Mouse (Mus musculus) stomach, embryonic 15.5 days (tissue): ENCODE data around the gene Epb41l4b. TPM values are rescaled to one million over a fixed set of nuclear protein-coding genes. Genes with fewer than 3 reads are reported as not detected.
A peak's percentile ranks its signal among the peaks of the same experiment; 100 is the strongest.

Source experiments
- ATAC-seq: fragments of 200-750 bp; cut with Nextera tagmentation; 2 replicates; pipeline ENCODE4 v1.8.0; 2017; ENCODE audit warnings: low read depth, moderate number of reproducible peaks, moderate TSS enrichment; ENCODE audit not compliant: insufficient read depth, low FRiP score
- H3K27ac ChIP-seq: fragments of 300-500 bp; sonication (generic); 2 replicates; pipeline ENCODE4 v1.5.1; 2015; ENCODE audit warnings: mild to moderate bottlenecking, inconsistent platforms
- H3K27me3 ChIP-seq: fragments of 300-500 bp; sonication (generic); replicated peaks from 2 replicates; pipeline ENCODE4 v1.6.1; 2015; ENCODE audit warnings: inconsistent platforms
- H3K36me3 ChIP-seq: fragments of 300-500 bp; sonication (generic); 2 replicates; pipeline ENCODE4 v1.6.1; 2015; ENCODE audit warnings: inconsistent platforms
- H3K4me1 ChIP-seq: fragments of 300-500 bp; sonication (generic); 2 replicates; pipeline ENCODE4 v1.6.1; 2015; ENCODE audit warnings: inconsistent platforms
- H3K4me2 ChIP-seq: fragments of 300-500 bp; sonication (generic); 2 replicates; pipeline ENCODE4 v1.6.1; 2015; ENCODE audit warnings: mild to moderate bottlenecking, inconsistent platforms
- H3K4me3 ChIP-seq: fragments of 300-500 bp; sonication (generic); replicated peaks from 2 replicates; pipeline ENCODE4 v1.5.1; 2015; ENCODE audit warnings: inconsistent platforms
- H3K9ac ChIP-seq: fragments of 300-500 bp; sonication (generic); 2 replicates; pipeline ENCODE4 v1.6.1; 2015; ENCODE audit warnings: inconsistent platforms
- H3K9me3 ChIP-seq: fragments of 300-500 bp; sonication (generic); 2 replicates; pipeline ENCODE4 v1.6.1; 2016; ENCODE audit warnings: inconsistent platforms
- WGBS: fragments of 180-500 bp; shearing (Covaris S2); methylation state at CpG from one replicate; pipeline ENCODE4 v1.1.7; 2015; 5-methylcytosine and 5-hydroxymethylcytosine counted together
- polyA plus RNA-seq: library from polyadenylated mRNA; unstranded; fragments of >200 nt; fragmentation: Nextera tagmentation; extraction: Ambion mirVana; gene quantifications from 2 replicates; pipeline ENCODE4 v1.2.1, GENCODE M21; 2015

The Epb41l4b gene
- polyA plus RNA-seq, 1 experiment from 2014 or later, result 11.4 TPM

DNA sequence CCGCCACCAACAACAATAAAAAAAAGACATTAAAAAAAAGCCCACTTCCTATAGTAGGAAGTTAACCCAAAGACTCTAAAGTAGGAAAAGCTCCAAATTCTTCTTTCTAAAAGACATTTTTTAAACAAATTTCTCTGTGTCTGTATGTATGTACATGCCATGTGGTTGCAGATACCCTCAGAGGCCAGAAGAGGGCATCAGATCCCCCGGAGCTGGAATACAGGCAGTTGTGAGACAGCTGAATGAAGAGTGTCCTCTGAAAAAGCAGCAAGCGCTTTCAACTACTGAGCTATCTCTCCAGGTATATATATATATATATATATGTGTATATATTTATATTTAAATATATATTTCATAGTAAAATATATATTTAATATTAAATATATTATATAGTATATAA lies 121.9 kb downstream of the Epb41l4b start:
- no peak for ATAC-seq
- Histone ChIP-seq H3K9ac (no peak overlapping the region), H3K27ac (no peak overlapping the region), H3K4me3 (no peak overlapping the region), H3K9me3 (no peaks in the 10 kb centered on the region), H3K4me1 (no peaks in the 10 kb centered on the region), H3K4me2 (no peak overlapping the region), H3K36me3 (no peaks in the 10 kb centered on the region), H3K27me3 (no peaks in the 10 kb centered on the region)
- 95% methylated on average over 3 of the region's 3 CpGs for WGBS

DNA sequence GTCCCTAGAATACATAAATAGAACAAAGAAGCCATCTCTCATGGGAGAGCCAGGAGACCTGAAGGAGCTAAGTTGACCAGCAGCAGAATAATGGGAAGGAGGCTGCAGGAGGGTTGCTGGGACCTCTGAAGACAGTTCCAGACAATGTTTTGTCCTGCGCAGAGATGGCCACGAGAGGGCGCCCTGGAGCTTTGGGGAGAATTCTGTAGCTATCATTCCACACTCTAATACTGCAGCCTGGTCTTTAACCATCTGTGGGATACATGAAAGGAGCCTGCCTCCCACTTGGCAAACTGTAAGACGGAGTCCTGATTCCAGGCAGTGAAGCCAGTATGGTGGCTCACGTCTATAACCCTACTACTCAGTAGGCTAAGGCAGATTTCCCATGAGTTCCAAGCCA lies 126.0 kb downstream of the Epb41l4b start:
- no peaks in the 10 kb centered on the region for H3K36me3 ChIP-seq
- H3K27me3 ChIP-seq, result no peaks in the 10 kb centered on the region
- no peak overlapping the region for H3K9ac ChIP-seq
- H3K4me2 ChIP-seq, result no peak overlapping the region
- 22% methylated on average over 5 of the region's 5 CpGs for WGBS
- no peaks in the 10 kb centered on the region for H3K4me1 ChIP-seq
- no peaks in the 10 kb centered on the region for H3K9me3 ChIP-seq
- no peak overlapping the region for H3K27ac ChIP-seq
- no peak overlapping the region for H3K4me3 ChIP-seq
- 0 out of 2 replicates have a peak, but pooled peaks have one; percentile 31 for ATAC-seq

DNA sequence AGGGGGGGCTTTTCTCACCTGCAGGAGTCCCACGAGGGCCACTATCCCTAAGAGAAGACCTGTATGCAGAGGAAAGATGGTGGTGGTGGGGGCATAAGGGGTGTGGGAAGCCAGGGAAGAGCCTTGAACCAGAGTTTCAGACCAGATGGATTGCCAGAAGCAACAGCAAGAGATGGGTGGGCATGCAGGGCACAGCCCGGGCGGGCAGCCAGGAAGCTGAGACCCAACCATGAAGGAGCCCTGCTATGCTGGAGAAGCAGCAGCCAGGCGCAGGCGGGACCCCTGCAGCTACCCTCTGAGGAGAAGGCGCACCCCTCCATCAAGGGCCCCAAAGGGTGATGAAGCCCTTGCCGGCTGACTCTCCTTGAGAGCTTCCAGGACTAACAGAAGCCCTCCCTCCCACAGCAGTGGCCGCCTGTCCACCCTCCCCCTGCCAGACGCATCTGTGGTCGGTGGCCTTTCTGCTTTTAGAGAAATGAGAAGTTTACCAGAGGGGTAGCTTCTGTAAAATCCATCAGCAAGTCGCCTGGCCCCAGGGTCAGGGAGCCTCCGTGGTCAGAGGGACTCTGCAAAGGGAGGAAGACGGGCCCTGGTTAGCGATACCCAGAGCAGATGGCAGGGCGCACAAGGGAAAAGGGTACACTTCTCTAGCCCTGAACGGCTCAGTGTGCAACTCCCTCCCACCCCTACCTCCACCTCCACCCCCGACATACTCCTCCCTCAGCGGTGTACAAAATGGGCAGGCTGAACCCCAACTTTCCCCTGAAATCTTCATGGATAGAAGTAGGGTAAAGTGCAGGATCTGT lies 126.7 kb downstream of the Epb41l4b start:
- ATAC-seq, result no peak
- no peak overlapping the region for H3K4me3 ChIP-seq
- no peak overlapping the region for H3K9ac ChIP-seq
- no peak overlapping the region for H3K27ac ChIP-seq
- WGBS, result 44% methylated on average over 18 of the region's 18 CpGs
- no peaks in the 10 kb centered on the region for H3K9me3 ChIP-seq
- no peaks in the 10 kb centered on the region for H3K36me3 ChIP-seq
- H3K27me3 ChIP-seq, result no peaks in the 10 kb centered on the region
- no peaks in the 10 kb centered on the region for H3K4me1 ChIP-seq
- no peak overlapping the region for H3K4me2 ChIP-seq

DNA sequence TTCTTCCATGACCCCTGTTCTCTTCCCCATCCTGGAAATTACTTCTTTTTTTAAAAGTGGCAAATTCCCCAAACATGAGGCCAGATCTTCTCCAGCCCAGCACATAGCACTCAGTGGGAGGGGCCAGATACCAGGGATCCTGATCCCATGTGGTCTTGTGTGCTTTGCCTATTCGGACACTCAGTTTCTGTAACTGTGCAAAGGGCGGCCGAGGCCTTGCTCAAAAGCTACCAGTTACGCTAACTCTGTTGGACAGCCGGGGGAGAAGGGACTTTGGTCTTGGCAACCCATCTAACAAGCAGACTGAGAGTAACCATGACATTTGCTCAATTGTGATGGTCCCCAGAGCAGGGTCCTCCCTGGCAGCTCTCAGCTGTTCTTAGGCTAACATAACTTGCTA lies 128.2 kb downstream of the Epb41l4b start:
- WGBS, result 76% methylated on average over 5 of the region's 5 CpGs
- ATAC-seq, result no peak

DNA sequence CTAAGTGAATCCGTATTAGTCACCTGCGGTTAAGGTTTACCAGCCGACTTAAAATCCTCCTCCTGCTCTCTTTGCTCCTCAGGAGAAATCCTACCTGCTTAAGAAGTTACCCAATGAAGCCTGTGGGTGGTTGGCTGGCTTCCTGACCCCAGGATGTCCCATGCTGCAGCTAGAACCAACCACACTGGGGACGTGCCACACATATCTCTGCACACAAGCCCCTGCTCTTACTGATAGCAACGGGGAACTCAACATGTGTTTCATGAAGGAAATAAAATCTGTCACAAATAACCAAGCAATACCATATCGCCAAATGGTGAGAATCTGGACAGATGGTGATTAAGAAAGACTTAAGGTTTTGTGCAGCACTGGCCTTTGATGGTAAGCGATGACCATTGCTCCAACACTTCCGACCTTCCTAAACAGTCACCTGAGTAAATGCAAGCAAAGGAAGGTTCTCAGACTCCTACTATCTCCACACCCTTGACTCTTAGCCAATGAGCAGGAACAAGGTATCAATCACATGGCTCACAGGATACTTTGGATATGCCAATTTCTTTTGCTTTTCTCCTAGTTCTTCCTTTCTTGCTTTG lies 131.7 kb downstream of the Epb41l4b start:
- 54% methylated on average over 8 of the region's 8 CpGs for WGBS
- no peaks in the 10 kb centered on the region for H3K27me3 ChIP-seq
- no peak overlapping the region for H3K4me2 ChIP-seq
- H3K4me1 ChIP-seq, result no peaks in the 10 kb centered on the region
- ATAC-seq, result peak; percentile 68; the same call in 1 of the 2 replicates
- no peak overlapping the region for H3K9ac ChIP-seq
- H3K36me3 ChIP-seq, result no peaks in the 10 kb centered on the region
- no peaks in the 10 kb centered on the region for H3K9me3 ChIP-seq
- H3K27ac ChIP-seq, result no peak overlapping the region
- no peak overlapping the region for H3K4me3 ChIP-seq

More for the DNA sequence above, 128.2 kb downstream of the Epb41l4b start:
- H3K9me3 ChIP-seq, result no peaks in the 10 kb centered on the region
- H3K27ac ChIP-seq, result no peak overlapping the region
- H3K9ac ChIP-seq, result no peak overlapping the region
- no peak overlapping the region for H3K4me3 ChIP-seq
- H3K4me1 ChIP-seq, result no peaks in the 10 kb centered on the region
- H3K36me3 ChIP-seq, result no peaks in the 10 kb centered on the region
- no peak overlapping the region for H3K4me2 ChIP-seq
- no peaks in the 10 kb centered on the region for H3K27me3 ChIP-seq

DNA sequence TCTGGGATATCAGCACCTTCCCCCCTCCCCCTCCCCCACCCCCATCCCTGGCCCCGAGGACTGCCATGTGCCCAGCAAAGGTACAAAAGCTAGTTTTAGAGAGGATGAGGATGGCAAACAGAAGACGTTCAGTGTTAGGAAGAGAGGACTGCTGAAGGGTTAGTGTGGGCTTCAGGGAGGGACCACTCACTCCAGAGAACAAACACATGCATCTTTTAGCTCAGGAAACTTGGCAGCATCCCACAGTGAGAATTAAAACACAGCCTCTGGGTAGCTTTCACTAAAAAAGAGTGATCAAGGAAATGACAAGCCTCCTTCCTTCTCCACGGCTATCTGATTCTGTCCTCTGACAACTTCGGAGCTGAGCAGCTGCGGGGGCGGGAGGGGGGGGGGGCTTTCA lies 132.3 kb downstream of the Epb41l4b start:
- Histone ChIP-seq H3K36me3 (no peaks in the 10 kb centered on the region), H3K27ac (no peak overlapping the region), H3K9ac (no peak overlapping the region), H3K4me2 (no peak overlapping the region), H3K9me3 (no peaks in the 10 kb centered on the region), H3K4me1 (no peaks in the 10 kb centered on the region), H3K27me3 (no peaks in the 10 kb centered on the region), H3K4me3 (no peak overlapping the region)
- WGBS, result 10% methylated on average over 6 of the region's 6 CpGs
- ATAC-seq, result no peak

DNA sequence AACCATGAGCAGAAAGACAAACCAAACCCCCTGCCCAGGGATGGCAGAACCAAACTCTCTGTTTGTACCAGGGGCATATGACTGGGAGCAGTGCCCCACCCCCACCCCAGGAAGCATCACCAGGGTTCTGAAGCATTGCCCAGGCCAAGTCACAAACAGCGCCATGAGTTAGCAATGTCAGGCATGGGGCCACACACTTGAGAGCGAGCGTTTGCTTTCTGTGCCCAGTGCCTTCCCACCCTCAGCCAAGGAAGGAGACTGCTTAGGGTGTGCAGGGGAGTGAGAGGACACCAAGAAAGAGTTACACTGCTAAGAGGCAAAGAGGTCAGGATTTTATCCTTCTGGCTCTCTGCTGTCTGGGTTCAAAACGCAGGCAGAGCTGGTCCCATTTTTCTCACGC lies 132.8 kb downstream of the Epb41l4b start:
- Histone ChIP-seq H3K36me3 (no peaks in the 10 kb centered on the region), H3K4me2 (no peak overlapping the region), H3K4me1 (no peaks in the 10 kb centered on the region), H3K9me3 (no peaks in the 10 kb centered on the region), H3K9ac (no peak overlapping the region), H3K27ac (no peak overlapping the region), H3K27me3 (no peaks in the 10 kb centered on the region), H3K4me3 (no peak overlapping the region)
- WGBS, result 47% methylated on average over 5 of the region's 5 CpGs
- no peak for ATAC-seq

DNA sequence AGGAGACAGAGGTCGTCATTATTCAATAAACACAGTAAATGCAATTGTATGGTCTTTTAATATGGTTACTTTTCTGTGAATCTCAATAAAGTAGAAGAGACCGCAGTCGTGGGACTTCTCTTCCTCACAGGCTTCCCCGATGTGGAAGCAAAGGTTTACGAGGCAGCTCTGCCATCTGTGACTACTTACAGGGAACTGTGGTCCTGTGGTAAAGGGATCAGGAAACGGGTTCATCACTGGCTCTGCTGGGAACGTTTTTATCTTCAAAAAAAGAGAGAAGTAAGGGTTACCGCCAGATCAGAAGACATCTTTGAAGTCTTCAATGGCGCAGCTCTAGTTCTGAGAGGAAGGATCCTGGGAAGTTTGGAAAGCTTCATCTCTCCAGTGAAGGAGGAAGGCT lies 135.5 kb downstream of the Epb41l4b start:
- no peaks in the 10 kb centered on the region for H3K27me3 ChIP-seq
- H3K9me3 ChIP-seq, result no peaks in the 10 kb centered on the region
- H3K27ac ChIP-seq, result no peak overlapping the region
- no peak overlapping the region for H3K4me2 ChIP-seq
- no peaks in the 10 kb centered on the region for H3K36me3 ChIP-seq
- no peak for ATAC-seq
- no peaks in the 10 kb centered on the region for H3K4me1 ChIP-seq
- H3K4me3 ChIP-seq, result no peak overlapping the region
- no peak overlapping the region for H3K9ac ChIP-seq
- 78% methylated on average over 9 of the region's 9 CpGs for WGBS

DNA sequence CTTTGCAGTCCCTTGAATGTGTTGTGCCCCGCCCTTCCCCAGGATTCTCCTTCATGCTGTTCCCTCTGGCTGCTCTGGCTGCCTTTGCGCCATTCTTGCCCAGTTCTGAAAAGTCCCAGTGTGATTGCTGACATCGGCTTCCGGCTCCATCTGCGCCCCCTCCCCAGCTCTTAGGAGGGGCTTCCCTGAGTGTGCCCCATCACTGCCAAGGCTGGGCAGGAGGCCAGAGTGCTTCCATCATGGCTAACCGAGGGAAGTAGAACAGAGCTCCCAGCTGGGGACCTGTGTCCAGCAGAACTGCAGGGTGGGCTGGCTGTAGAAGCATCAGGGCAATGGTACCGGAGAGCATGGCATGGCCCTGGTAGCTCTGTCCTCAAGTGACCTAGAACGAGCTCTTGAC lies 138.2 kb downstream of the Epb41l4b start:
- 69% methylated on average over 8 of the region's 8 CpGs for WGBS
- Histone ChIP-seq H3K27ac (no peak overlapping the region), H3K4me3 (no peak overlapping the region), H3K27me3 (no peaks in the 10 kb centered on the region), H3K9ac (no peak overlapping the region), H3K4me1 (no peaks in the 10 kb centered on the region), H3K9me3 (no peaks in the 10 kb centered on the region), H3K4me2 (no peak overlapping the region), H3K36me3 (no peaks in the 10 kb centered on the region)
- ATAC-seq, result no peak

DNA sequence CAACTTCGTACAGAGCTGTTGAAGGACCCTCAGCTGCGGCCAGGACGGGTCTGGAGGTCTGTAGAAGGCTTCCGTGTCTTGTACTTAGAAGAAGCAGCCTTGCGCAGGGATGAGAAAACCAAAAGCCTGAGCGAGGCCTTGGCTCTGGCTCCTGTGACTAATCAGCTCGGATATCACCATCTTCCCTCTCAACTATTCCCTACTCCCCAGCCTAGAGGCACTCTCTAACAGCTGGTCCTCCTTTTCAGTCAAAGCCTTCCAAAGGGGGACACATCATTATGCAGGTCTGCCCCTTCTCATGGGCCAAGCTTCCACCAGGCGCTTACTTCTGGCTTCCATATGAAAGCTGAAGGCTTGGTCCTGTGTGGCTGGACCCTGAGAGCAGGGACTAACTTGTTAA lies 139.4 kb downstream of the Epb41l4b start:
- Histone ChIP-seq H3K27ac (no peak overlapping the region), H3K9me3 (no peaks in the 10 kb centered on the region), H3K9ac (no peak overlapping the region), H3K4me2 (no peak overlapping the region), H3K36me3 (no peaks in the 10 kb centered on the region), H3K27me3 (no peaks in the 10 kb centered on the region), H3K4me1 (no peaks in the 10 kb centered on the region), H3K4me3 (no peak overlapping the region)
- no peak for ATAC-seq
- 81% methylated on average over 8 of the region's 8 CpGs for WGBS

DNA sequence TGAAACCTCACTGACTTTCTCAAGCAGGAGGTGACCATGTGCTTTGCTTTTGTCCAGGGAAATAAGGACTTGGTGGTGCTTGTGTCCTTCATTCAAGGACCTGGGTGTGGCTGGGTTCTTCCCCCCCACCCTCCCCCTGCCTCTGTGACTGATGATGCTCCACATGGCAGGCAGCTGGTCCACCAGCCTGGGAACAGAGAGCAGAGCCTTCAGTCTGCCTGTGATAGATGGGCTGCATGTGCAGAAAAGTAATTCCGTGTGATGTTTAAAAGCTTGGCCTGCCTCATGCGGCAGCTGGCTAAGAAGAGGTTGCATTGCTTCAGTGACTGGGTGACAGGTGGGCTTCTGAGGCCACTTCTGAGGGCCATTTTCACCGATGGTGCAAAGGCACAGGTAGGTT lies 140.5 kb downstream of the Epb41l4b start:
- Histone ChIP-seq H3K4me2 (no peak overlapping the region), H3K4me3 (no peak overlapping the region), H3K27ac (no peak overlapping the region), H3K9ac (no peak overlapping the region), H3K27me3 (no peaks in the 10 kb centered on the region), H3K9me3 (no peaks in the 10 kb centered on the region), H3K4me1 (no peaks in the 10 kb centered on the region), H3K36me3 (no peaks in the 10 kb centered on the region)
- ATAC-seq, result no peak
- WGBS, result 38% methylated on average over 3 of the region's 3 CpGs

DNA sequence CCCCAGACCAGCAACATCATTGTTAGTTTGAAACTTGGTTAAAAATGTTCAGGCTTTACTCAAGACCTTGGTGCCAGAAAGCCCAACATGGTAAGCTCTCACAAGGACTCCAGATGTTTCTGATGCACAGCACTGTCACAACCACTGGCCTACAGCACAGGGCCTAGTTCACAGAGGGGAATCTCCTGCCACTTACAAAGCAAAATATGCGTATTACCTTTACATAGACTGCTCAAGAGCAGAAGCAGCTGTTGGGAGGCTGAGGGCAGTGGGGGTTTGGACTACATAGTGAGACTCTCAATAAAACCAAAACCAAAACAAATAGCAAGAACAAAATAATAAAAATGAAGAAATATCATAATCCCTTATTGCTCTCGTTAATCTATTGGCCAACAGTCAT lies 141.8 kb downstream of the Epb41l4b start:
- no peak overlapping the region for H3K4me2 ChIP-seq
- ATAC-seq, result no peak
- WGBS, result 81% methylated on average over 2 of the region's 2 CpGs
- H3K27me3 ChIP-seq, result no peaks in the 10 kb centered on the region
- no peak overlapping the region for H3K9ac ChIP-seq
- no peaks in the 10 kb centered on the region for H3K9me3 ChIP-seq
- no peak overlapping the region for H3K27ac ChIP-seq
- H3K4me3 ChIP-seq, result no peak overlapping the region
- H3K4me1 ChIP-seq, result no peaks in the 10 kb centered on the region
- H3K36me3 ChIP-seq, result no peaks in the 10 kb centered on the region
